Mouse (Mus musculus) layer of hippocampus, adult 8-10 months (tissue): ENCODE data around the gene Neurl2. TPM values are rescaled to one million over a fixed set of nuclear protein-coding genes. Genes with fewer than 3 reads are reported as not detected.
"Not testable (repeated sequence)": the region's sequence is repeated elsewhere in the genome, so short reads cannot be mapped to it uniquely, and the experiment has no call there.

Experiments
- DNase-seq, 2 experiments: peaks; one replicate each; pipeline ENCODE4 v3.0.0; 2022; ENCODE audit warnings: low spot score in 2 of 2
- total RNA-seq, 4 experiments: library from RNA; stranded (reverse); gene quantifications; 2 replicates each; pipeline ENCODE4 v1.2.4; 2022

Neurl2 gene
- total RNA-seq, 4 experiments from 2014 or later = 1.6 to 4.9 (median 3.6) TPM

DNA sequence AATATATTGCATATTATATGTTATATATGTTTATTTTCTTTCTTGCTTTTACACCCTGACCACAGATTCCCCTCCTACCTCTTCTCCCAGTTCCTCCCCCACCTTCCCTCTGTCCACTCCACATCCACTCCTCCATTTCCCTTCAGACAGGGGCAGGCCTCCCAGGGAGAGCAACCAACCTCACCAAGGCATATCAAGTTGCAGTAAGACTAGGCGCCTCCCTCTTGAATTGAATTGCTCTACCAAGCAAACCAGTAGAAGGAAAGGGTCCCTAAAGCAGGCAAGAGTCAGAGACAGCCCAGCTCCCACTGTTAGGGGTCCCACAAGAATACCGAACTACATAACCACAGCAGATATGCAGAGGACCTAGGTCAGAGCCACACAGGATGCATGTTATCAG is 25.9 kb upstream of the Neurl2 start:
- DNase-seq = no peak

DNA sequence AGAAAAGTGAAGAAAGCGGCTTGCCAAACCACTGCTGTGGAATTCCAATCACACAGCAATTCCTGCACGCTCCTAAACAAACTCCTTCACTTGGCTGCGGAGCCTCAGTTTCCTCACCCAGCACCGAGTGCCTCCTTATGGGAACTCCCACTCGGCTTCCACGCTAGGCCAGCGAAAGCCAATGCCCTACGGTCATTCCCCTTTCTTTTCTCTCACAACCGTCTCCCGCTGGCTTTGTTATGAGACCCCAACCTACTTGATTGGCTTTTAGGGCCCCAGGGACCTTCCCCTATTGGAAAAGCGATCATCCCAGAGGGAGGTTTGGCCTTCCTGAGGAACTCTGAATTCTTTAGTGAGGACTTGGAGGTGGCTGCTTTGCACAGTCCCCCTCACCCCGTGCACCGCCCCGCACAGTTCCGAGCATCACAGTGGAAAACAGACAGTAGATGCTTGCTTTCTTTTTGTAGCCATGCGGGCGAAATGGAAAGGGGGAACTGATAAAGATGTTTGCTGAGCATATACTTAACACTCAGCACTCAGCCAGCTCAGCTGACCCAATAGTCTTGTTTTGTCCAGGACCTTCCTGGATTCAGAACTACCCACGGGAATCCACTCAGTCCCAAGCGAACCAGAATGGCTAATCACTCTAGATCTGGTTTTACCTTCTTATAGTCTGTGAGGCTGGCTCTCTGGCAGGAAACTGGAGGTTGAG is 24.7 kb upstream of the Neurl2 start:
- DNase-seq = no peak

DNA sequence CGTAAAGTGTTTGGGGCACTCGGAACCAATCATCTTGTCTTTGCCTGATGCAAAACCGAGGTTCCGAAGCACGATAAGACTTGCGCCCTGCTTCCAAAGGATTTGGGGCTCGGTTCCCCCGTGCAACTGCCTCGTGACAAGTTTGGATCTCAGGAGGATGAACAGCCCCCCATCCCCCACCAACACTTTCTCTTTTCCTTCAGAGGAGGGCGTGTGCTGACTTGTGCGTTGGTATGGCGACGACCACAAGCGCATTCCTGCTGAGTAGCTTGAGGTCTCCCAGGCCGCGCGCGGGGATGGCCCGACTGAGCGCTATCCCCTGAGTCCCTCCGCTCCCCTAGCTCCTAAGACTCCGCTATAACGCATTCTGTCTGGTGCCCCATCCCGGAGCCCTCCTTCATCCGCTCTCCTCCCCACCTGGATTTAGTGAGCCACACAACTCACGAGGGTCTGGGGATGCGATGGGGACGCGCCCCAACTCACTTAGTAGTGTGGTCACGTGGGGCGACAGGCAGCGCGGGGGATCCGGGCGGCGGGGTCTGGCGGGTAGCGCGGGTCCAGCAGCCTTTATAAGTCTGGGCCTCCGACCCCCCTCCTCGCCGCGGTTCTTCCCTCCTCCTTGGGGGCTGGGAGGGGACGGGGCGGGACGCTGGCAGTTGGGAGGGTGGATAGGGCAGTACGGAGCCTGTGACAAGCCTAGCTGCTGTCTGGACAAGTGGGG is 24.0 kb upstream of the Neurl2 start, which contains the start of gene Pltp:
Gene Pltp (minus strand): TSS at position 611 of the 721 bp plus-strand sequence.
- DNase-seq = no peak

DNA sequence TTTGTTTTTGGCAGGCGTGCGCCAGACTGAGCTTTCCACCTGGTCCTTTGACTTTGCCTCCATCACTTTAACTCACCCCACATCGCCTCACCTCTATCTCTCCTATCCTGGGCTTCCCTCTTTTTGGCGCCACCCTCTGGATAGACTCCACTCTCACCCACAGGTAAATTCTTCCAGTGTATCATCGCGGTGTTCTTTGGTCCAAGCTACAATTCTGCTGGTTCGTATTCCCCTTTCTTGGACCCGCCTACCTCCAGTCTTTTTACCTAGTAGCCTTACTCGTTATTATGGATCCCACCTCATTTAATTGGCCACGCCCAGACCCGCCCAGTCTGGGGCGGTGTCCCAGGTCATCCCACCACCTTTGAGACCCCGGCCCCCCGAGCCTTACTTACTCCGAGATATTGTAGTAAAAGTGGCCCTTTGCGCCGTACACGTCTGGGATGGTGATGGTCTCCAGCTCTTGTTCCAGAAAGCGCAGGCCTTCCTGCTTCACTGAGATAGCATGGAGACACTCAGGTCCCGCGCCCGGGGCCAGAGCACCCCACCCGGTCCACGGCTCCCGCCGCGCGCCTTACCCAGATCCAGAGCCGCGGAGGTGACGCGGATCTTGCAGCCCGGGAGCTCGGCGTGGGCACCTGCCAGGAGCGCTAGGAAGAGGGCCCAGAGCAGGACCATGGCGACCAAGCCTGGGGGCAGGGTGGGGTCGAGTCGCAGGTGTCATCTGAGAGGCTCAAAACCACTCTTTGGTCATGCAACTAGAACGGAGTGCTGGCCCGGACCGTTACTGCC is 23.2 kb upstream of the Neurl2 start:
- no peak for DNase-seq

DNA sequence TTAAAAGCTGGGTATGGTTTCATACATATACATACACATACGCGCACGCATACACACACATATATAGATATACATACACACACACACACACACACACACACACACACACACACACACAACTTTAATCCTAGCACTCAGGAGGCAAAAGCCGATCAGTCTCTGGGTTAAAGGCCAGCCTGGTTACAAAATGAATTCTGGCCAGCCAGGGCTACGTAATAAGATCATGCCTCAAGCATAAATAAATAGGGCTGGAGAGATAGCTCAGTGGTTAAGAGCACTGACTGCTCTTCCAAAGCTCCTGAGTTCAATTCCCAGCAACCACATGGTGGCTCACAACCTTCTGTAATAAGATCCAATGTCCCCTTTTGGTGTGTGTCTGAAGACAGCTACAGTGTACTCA is 22.3 kb upstream of the Neurl2 start:
- not testable (repeated sequence) for DNase-seq

DNA sequence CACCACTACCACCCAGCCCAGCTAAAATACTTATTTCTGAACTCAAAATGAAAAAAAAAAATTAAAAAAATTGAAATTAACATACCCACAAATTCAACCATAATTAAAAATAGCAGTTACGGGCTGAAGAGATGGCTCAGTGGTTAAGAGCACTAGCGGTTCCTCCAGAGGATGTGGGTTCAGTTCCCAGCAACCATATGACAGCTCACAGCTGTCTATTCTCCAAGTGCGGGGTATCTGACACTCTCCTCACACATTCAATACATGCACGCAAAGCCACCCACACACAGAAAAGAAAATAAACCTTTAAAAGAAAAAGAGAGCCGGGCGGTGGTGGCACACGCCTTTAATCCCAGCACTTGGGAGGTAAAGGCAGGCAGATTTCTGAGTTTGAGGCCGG is 16.8 kb upstream of the Neurl2 start:
- DNase-seq = no peak

DNA sequence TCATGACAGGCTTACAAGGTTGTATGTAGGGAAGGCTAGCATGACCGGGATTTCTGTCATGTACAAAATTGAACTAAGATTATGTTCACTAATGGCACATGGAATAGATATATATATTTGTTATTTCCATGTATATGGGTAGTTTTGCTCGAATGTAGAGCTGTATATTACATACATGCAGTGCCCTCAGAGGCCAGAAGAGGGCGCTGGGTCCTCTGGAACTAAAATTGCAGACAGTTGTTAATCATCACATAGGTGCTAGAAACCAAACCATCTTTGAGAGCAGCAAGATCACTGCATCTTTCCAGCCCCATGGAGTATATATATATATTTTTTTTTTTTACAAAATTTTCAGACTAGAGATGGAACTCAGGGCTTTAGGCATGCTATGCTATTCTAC is 12.5 kb upstream of the Neurl2 start:
- DNase-seq = no peak

DNA sequence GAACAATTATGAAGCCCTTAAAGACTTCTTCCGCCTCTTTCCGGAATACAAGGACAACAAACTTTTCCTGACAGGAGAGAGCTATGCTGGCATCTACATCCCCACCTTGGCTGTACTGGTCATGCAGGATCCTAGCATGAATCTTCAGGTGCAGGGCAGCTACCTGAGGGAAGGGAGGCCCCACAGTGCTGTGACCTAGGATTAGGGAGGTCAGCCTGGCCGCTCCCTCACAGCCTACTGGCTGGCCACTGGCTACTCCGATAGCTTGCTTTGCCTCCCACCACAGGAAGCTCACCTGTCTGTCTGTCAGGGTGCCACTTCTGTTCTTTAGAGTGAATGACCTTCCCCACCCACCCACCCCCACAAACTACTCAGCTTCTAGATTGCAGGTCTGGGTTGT is 1.9 kb upstream of the Neurl2 start:
- DNase-seq = no peak

DNA sequence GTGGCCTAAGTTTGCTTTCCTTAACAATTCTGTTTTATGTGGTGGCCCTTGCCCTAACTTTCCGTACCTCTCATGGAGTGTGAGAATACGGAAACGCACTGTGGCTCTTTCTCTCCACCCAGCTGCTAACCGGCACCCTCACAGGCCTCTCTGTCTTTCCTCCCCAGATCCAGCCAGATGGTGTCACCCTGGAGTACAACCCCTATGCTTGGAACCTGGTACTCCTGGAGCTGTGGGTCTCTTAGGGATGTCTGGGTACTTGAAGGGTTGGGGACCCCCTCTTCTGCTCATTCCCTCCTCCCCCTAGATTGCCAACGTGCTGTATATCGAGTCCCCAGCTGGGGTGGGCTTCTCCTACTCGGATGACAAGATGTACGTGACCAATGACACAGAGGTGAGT is 1.3 kb upstream of the Neurl2 start:
- no peak for DNase-seq

DNA sequence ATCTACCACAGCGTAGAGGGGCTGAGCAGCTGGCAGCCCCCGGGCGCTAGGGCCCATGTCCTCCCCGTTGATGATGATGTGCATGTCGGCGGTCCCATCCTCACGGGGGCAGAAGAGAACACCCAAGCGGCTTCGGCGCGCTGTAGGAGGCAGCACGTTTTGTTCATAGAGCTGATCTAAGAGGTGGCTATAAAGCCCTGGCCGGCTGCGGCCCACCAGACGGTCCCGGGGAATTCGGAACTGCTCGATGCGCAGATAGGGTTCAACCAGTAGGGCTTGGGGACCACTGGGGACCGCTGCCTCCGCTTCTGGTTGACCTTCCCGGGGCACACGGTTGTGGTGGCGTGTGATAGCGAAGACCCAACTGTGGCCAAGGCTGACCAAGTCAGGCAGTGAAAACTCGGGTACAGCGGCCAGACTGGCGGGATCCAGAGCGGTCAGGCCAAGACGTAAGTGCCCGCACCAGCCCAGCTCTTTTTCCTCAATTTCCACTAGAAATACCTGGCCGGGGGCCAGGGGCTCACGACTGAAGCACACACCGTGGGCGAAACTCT is 431 bp downstream of the Neurl2 start, which contains the start of gene Ctsa:
Gene Ctsa (plus strand): TSS at position 126 of the 554 bp plus-strand sequence.
- DNase-seq = peak; percentile 75 to 80

DNA sequence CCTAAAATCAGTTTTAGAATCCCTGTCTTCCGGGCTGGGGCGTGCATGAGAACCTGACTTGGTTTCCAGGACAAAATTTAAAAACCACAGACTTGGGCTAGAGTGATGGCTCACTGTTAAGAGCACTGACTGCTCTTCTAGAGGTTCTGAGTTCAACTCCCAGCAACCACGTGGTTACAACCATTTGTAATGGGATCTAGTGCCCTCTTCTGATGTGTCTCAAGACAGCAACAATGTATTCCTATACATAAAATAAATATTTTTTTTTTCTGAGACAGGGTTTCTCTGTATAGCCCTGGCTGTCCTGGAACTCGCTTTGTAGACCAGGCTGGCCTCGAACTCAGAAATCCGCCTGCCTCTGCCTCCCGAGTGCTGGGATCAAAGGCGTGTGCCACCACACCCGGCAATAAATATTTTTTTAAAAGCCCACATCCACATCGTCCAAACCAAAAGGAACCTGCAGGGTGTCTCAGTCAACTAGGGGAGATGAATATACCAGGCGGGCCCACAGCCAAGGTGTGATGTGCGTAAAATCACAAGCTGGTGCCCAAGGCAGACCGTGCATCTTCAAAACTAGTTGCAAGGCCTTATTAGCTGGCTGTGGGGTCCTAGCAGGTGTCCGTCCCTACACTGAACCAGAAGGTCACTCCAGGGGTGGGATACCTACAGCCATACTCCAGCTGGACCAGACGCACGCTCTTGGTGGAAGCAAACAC is 1.1 kb downstream of the Neurl2 start:
- DNase-seq = no peak

DNA sequence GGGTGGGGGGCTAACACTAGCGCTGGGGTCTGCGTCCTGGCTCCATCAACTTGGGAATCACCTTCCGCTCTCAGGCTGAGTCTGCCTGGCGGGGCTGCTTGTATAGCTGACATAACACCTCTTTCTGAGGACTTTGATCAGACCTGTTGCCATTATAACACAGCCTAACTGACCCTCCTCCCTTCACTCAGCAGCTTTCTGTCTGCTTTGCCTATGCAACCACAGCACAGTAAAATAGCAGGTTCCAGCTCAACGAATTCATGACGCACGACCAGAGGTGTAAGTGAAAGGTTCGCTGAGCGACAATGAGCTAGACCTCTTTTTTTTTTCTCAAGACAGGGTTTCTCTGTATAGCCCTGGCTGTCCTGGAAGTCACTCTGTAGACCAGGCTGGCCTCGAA is 2.2 kb downstream of the Neurl2 start:
- no peak for DNase-seq

DNA sequence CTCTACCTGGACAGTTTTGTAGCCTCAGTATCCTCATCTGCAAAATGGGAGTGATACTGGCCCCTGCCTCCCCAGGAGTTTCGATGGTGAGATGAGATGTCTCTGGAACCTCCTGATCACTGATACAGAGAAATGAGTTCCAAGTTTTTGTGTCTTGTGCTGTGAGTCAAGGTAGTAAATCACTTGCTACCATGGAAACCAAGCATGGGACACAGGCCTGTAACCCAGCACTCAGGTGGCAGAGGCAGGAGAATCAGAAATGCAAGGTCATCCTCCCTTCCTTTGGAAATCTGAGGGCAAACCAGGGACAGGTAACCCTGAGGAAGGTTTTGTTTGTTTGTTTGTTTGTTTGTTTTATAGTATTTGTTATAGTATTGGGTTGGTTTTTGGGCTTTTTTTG is 4.2 kb downstream of the Neurl2 start:
- no peak for DNase-seq

DNA sequence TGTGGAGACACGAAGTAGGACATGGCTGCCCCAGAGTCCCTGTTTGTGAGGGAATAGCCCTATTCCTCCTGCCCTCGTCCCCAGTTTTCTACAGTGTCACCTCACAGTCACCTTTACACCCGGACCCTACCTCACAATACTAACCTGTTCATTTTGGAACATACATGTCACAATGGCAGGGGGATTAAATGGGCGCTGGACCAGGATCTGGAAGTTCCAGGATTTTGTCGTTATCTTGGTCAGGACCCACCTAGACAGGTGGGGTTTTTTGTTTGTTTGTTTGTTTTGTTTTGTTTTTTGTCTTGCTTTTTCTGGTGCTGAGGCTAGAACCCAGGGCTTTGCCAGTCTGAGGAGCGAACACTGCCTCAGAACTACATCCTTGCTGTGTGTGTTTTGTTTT is 4.8 kb downstream of the Neurl2 start, which contains the start of gene Spata25:
Gene Spata25 (minus strand): TSS at position 101 of the 400 bp plus-strand sequence.
- DNase-seq = no peak

DNA sequence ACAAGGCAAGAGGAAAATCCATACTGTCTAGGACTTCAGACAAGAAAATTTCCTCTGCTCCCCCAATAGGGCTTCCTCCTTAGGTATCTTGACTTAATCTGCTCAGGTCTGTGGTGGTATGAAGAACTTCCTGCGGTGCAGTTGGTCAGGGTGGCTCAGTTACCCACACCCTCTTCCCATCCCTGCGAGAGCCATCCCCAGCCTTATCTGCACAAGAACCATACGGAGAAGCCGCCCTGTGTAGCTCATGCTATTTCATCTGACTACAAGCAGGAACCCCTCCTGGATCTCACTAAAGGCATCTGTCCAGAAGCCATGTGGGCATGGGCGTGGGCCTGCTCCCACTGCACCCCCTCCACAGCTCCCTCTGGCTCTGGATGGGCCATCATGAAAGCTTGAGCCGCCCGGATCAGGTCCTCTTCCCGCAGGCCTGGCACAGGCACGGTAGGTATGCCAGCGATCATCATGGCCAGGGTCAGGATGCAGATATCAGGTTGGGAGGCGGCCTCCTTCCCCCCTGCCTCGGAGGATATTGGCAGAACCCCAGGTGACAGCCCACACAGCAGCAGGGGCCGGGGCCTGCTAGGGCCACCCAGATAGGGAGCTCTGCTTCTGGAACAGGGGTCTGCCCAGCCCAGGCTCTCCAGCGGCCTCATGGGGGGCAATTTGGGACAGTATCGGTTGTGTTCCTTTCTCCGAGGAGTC is 6.0 kb downstream of the Neurl2 start:
- DNase-seq = no peak

DNA sequence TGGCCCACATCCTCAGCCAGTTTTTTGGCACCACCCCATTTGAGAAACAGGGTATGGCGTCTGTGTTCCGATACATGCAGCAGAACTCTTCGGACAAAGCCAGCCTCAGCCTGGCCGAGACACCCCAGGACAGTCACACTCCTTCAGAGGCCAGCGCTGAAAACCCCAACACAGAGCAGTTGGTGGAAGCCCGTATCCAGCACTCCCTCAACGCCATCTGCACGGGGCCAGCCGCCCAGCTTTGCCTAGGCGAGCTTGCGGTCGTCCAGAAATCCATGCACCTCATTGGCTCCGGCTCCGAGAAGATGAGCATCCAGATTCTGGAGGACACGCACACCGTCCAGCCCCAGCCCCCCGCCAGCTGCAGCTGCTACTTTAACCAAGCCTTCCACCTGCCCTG is 7.7 kb downstream of the Neurl2 start:
- no peak for DNase-seq

DNA sequence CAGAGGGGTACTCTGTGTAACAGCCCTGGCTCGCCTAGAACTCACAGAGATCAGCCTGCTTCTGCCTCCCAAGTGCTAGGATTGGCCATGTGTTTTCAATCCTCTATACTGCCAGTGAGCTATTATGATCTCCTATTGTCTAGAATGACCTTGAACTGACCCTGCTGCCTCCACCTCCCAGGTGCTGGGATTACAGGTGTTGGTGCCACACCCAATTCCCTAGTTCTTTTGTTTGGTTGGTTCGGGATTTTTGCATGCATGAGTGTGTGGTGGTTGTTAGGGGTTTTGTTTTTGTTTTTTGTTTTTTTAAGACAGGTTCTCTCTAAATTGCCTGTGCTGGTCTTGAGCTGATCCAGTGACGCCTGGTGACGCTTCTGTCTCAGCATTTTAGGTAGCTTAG is 9.3 kb downstream of the Neurl2 start:
- no peak for DNase-seq

DNA sequence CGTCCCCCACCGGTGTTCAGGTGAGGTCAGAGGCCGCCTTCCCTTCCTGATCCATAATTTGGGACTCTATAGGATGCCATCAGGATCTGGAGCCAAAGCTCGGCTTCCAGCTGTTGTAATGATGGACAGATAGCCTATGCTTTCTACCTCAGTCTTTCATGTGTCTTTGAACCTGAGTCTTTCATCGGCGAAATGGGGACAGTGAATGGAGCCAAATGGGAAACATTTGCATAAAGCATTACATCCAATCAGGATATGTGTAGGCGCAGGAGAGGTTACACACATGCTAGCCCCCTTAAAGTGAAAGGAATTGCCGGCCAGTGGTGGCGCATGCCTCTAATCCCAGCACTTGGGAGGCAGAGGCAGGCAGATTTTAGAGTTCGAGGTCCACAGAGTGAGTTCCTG is 10.1 kb downstream of the Neurl2 start:
- no peak for DNase-seq

DNA sequence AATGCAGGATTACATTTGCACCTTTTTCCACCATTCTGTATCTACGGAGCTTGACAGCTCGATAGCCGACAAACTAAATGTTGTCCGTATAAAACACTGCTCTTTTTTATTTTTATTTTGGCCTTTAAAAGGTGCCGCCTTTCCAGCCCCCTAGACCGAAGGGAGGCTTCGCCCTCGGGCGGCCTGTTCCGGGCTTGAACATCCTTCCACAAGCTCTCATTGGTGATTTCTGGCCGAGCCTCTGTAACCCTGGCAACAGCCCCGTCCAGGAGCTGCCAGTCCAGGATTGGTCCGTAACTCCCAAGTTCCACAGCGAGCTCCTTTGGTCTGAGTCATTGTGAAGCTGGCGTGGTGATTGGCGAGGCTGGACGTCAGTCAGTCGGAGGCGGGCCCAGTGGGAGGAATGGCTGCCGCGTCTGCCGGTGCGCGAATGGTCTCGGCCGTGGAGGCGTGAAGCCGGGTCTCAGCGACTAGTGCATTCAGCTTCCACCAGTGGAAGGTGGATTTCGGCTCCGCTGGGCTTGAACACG is 10.6 kb downstream of the Neurl2 start, which contains the start of gene Zswim1:
Gene Zswim1 (plus strand): TSS at position 51 of the 530 bp plus-strand sequence.
- peak; percentile 99 to 100 for DNase-seq

DNA sequence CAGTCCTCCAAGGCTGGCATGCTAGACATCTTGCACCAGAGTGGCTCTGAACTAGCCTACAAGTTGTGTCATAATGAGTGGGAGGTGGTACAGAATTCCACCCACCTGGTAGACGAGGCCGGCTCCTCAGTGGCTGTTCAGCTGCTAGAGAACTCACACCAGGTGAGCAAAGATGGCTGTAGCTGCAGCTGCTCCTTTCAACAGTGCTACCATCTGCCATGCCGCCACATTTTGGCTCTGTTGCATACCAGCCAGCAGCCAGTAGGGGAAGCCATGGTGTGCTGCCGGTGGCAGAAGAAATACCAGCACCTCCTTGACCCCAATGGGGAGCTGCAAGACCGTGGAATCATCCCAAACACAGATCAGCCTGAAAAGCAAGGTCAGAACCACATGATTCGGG is 12.2 kb downstream of the Neurl2 start:
- no peak for DNase-seq
